Mouse (Mus musculus): ENCODE measurements around the gene Spock1. TPM values are rescaled to one million over a fixed set of nuclear protein-coding genes. Genes with fewer than 3 reads are reported as not detected.

Spock1 gene
- polyA plus RNA-seq, 1 experiment from 2014 or later = 10.6 TPM

DNA sequence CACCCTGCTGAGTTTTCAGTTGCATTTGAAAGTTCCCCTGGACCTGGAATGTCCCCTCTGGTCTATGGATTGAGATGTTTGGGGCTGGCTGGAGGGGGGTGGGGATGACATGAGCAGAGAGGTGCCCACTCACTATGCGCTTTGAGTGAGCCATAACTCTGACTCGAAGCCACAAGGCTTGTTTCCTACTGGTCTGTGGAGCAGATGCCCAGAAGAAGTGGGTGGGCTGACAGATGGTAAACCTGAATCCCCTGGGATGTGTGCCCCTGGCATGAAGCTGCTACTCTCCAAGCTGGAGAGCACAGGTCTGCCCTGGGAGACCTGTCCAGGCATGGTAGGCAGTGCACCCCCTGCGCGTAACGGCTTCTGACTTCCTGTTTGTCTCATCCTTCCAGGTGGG lies 147.0 kb downstream of the Spock1 start:
- H3K36me3 ChIP-seq (ENCODE audit: control insufficient read depth, insufficient read depth, low read length) = no peaks in the 10 kb centered on the region
- no peaks in the 10 kb centered on the region for H3K9me3 ChIP-seq (ENCODE audit: control insufficient read depth, low read depth, low read length)
- no peak overlapping the region for H3K4me3 ChIP-seq (ENCODE audit: low read depth, low read length)
- no peaks in the 10 kb centered on the region for H3K4me1 ChIP-seq (ENCODE audit: control insufficient read depth, insufficient read depth, low read length)
- ATAC-seq (ENCODE audit: insufficient number of reproducible peaks, insufficient read depth, low FRiP score, low read depth) = no peak
- H3K27ac ChIP-seq (ENCODE audit: low read length) = no peak overlapping the region
- 88% methylated on average over 5 of the region's 5 CpGs for WGBS
- H3K27me3 ChIP-seq (ENCODE audit: control insufficient read depth, insufficient read depth, low read length) = no peaks in the 10 kb centered on the region
- no peak overlapping the region for H3K9ac ChIP-seq (replicated peaks; ENCODE audit: low read depth, low read length)
- H3K4me2 ChIP-seq (replicated peaks; ENCODE audit: low read depth, low read length) = no peak overlapping the region

DNA sequence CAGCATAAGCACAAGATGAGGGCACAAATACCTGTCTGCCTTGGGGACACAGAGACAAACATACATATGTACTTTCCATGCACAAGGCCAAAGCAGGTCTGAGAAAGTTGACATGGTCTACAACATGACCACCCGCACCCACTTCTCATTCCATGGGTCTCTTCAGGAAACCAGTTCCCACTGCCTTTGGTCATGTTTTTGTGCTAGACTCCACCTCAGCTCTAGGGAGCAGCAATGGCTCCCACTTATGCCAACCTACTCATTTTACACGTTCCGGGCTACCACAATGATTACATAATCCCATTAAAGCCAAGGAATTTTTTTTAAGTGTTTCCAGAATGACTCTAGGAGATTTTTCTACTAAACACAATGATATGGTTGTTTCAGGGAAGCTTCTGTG lies 147.5 kb downstream of the Spock1 start:
- H3K4me1 ChIP-seq (ENCODE audit: control insufficient read depth, insufficient read depth, low read length) = no peaks in the 10 kb centered on the region
- no peaks in the 10 kb centered on the region for H3K9me3 ChIP-seq (ENCODE audit: control insufficient read depth, low read depth, low read length)
- H3K4me3 ChIP-seq (ENCODE audit: low read depth, low read length) = no peak overlapping the region
- ATAC-seq (ENCODE audit: insufficient number of reproducible peaks, insufficient read depth, low FRiP score, low read depth) = no peak
- H3K27ac ChIP-seq (ENCODE audit: low read length) = no peak overlapping the region
- H3K27me3 ChIP-seq (ENCODE audit: control insufficient read depth, insufficient read depth, low read length) = no peaks in the 10 kb centered on the region
- H3K36me3 ChIP-seq (ENCODE audit: control insufficient read depth, insufficient read depth, low read length) = no peaks in the 10 kb centered on the region
- H3K4me2 ChIP-seq (replicated peaks; ENCODE audit: low read depth, low read length) = no peak overlapping the region
- H3K9ac ChIP-seq (replicated peaks; ENCODE audit: low read depth, low read length) = no peak overlapping the region
- 91% methylated on average over 3 of the region's 3 CpGs for WGBS

DNA sequence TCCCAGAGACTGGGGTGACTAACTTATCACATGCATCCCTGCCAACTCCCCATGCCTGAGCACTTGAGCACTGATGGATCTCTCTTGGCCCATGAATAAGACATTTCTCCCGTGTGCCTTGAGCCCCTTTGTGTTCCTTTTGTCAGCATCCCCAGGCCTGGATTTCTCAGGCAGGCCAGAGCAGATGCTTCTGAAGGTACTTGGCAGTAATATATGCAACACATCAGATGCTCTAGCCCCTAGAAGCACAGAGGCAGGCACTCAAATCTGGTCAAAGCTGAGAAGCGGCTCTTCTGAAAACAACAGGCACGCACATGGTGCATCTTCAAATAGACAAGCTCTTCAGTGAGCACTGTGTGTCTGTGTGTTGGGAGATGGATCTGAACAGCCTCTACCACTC lies 151.8 kb downstream of the Spock1 start:
- H3K9ac ChIP-seq (replicated peaks; ENCODE audit: low read depth, low read length) = no peak overlapping the region
- H3K27ac ChIP-seq (ENCODE audit: low read length) = no peak overlapping the region
- no peaks in the 10 kb centered on the region for H3K4me1 ChIP-seq (ENCODE audit: control insufficient read depth, insufficient read depth, low read length)
- H3K4me3 ChIP-seq (ENCODE audit: low read depth, low read length) = no peak overlapping the region
- no peaks in the 10 kb centered on the region for H3K36me3 ChIP-seq (ENCODE audit: control insufficient read depth, insufficient read depth, low read length)
- no peaks in the 10 kb centered on the region for H3K9me3 ChIP-seq (ENCODE audit: control insufficient read depth, low read depth, low read length)
- WGBS = 82% methylated on average over 3 of the region's 3 CpGs
- ATAC-seq (ENCODE audit: insufficient number of reproducible peaks, insufficient read depth, low FRiP score, low read depth) = no peak
- H3K4me2 ChIP-seq (replicated peaks; ENCODE audit: low read depth, low read length) = no peak overlapping the region
- no peaks in the 10 kb centered on the region for H3K27me3 ChIP-seq (ENCODE audit: control insufficient read depth, insufficient read depth, low read length)

DNA sequence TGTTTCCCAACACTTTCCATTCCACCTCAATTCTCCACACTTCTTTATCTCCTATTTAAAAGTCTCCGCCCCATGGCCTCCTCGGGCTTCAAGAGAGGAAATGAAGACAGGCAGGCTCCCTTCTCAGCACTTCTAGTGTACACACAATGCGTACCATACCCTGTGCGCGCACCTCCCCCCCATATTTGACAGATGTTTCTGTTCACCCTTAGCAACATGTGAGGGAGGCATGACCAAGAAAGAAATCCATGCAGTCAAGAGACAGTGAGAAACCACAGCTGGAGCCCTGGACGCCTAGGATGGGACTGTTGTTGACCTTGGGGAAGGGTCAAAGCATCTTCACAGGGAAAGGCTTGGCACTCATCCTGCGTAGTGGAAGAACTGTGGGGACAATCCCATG lies 157.3 kb downstream of the Spock1 start:
- H3K9ac ChIP-seq (replicated peaks; ENCODE audit: low read depth, low read length) = no peak overlapping the region
- peaks cover 7% of the 10 kb centered on the region; the same call in 1 of the 2 replicates for H3K4me1 ChIP-seq (ENCODE audit: control insufficient read depth, insufficient read depth, low read length)
- H3K27ac ChIP-seq (ENCODE audit: low read length) = no peak overlapping the region
- no peak overlapping the region for H3K4me2 ChIP-seq (replicated peaks; ENCODE audit: low read depth, low read length)
- H3K27me3 ChIP-seq (ENCODE audit: control insufficient read depth, insufficient read depth, low read length) = no peaks in the 10 kb centered on the region
- no peak overlapping the region for H3K4me3 ChIP-seq (ENCODE audit: low read depth, low read length)
- peak; percentile 42; the same call in 1 of the 2 replicates for ATAC-seq (ENCODE audit: insufficient number of reproducible peaks, insufficient read depth, low FRiP score, low read depth)
- no peaks in the 10 kb centered on the region for H3K36me3 ChIP-seq (ENCODE audit: control insufficient read depth, insufficient read depth, low read length)
- 44% methylated on average over 7 of the region's 7 CpGs for WGBS
- H3K9me3 ChIP-seq (ENCODE audit: control insufficient read depth, low read depth, low read length) = no peaks in the 10 kb centered on the region

DNA sequence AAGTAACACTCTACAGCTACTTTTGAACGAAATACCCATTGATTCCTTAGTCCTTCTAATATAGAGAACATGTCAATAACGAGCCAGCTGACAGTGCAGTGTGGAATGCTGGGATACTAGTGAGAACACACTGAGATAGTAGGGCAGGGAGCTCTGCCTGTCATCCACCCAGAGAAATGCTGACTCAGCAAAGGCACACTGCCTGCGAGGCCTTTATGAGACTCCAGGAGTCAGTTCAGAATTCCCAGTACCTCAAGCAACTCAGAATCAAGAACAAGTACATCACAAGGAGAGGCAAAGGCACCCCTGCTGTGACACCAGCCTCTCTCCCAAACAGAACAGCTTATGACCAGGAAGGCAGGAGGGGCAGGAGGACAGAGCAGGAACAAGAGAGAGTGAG lies 163.5 kb downstream of the Spock1 start:
- Histone ChIP-seq H3K4me1 (ENCODE audit: control insufficient read depth, insufficient read depth, low read length) (0 out of 2 replicates have a peak, but pooled peaks cover 12% of the 10 kb centered on the region), H3K9ac (replicated peaks; ENCODE audit: low read depth, low read length) (no peak overlapping the region), H3K36me3 (ENCODE audit: control insufficient read depth, insufficient read depth, low read length) (no peaks in the 10 kb centered on the region), H3K27ac (ENCODE audit: low read length) (no peak overlapping the region), H3K27me3 (ENCODE audit: control insufficient read depth, insufficient read depth, low read length) (no peaks in the 10 kb centered on the region), H3K9me3 (ENCODE audit: control insufficient read depth, low read depth, low read length) (no peaks in the 10 kb centered on the region), H3K4me3 (ENCODE audit: low read depth, low read length) (no peak overlapping the region), H3K4me2 (replicated peaks; ENCODE audit: low read depth, low read length) (no peak overlapping the region)
- no peak for ATAC-seq (ENCODE audit: insufficient number of reproducible peaks, insufficient read depth, low FRiP score, low read depth)
- WGBS = 75% methylated on average over 3 of the region's 3 CpGs

DNA sequence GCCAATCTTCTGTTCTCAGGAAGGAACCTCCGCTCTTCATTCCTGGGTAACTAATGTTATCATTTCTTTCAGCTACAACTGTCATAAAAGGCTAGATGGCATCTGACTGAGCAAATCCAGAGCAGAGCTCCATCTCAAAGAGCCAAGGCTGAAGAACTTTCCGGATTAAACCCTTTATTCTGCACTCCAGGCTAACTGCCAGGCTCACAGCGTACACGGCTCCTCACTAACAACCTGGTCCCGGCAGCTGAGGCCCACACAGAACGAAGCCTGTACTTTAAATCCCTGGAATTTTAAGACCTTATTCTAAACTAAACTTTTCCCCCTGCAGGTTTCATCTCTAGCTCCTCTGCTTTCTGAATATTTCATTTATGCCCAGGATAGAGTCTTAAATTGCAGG lies 166.9 kb downstream of the Spock1 start:
- no peak overlapping the region; the same call in 1 of the 2 replicates for H3K27ac ChIP-seq (ENCODE audit: low read length)
- H3K4me1 ChIP-seq (ENCODE audit: control insufficient read depth, insufficient read depth, low read length) = 0 out of 2 replicates have a peak, but pooled peaks cover 12% of the 10 kb centered on the region
- H3K27me3 ChIP-seq (ENCODE audit: control insufficient read depth, insufficient read depth, low read length) = no peaks in the 10 kb centered on the region
- no peaks in the 10 kb centered on the region for H3K36me3 ChIP-seq (ENCODE audit: control insufficient read depth, insufficient read depth, low read length)
- no peak overlapping the region for H3K9ac ChIP-seq (replicated peaks; ENCODE audit: low read depth, low read length)
- no peak overlapping the region for H3K4me3 ChIP-seq (ENCODE audit: low read depth, low read length)
- no peak overlapping the region for H3K4me2 ChIP-seq (replicated peaks; ENCODE audit: low read depth, low read length)
- no peak for ATAC-seq (ENCODE audit: insufficient number of reproducible peaks, insufficient read depth, low FRiP score, low read depth)
- 58% methylated on average over 6 of the region's 6 CpGs for WGBS
- no peaks in the 10 kb centered on the region for H3K9me3 ChIP-seq (ENCODE audit: control insufficient read depth, low read depth, low read length)

DNA sequence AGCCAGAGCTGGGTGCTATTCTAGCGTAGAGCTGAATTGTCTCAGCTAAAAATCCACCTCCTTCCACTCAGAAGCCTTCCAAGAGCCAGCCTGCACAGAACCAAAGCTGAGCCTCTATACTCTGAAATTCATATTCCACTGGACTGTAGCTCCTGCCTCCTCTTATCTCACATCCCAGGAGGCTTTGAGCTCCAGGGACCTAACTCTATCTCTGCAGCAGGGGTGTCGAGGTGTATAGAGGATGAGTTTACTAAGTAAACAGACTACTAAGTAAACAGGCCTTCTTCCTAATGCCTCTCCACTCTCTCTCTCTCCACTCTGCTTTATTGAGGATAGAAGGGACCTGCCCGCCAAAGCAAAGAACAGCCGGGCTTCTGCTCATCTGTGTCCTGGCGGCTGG lies 167.7 kb downstream of the Spock1 start:
- ATAC-seq (ENCODE audit: insufficient number of reproducible peaks, insufficient read depth, low FRiP score, low read depth) = no peak

DNA sequence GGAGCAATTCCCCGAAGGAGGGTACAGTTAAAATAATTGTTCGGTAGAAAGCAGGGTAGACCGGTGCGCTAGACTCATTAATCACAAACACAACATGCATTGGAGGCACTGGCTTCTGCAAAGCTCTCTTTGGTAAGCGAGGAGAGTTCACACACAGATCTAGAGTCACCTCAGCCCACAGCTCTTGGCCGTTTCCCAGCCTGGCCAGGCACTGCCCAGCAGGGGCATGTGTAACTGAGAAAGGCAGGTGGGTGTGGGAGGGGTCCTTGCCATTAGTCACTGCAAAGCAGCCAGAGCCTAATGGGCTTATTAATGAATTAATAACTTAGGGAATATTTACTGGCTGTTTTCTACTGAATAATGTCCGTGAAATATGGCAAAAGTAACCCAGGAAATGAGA lies 172.1 kb downstream of the Spock1 start:
- Histone ChIP-seq H3K4me1 (ENCODE audit: control insufficient read depth, insufficient read depth, low read length) (0 out of 2 replicates have a peak, but pooled peaks cover 6% of the 10 kb centered on the region), H3K4me2 (replicated peaks; ENCODE audit: low read depth, low read length) (no peak overlapping the region), H3K4me3 (ENCODE audit: low read depth, low read length) (no peak overlapping the region), H3K36me3 (ENCODE audit: control insufficient read depth, insufficient read depth, low read length) (no peaks in the 10 kb centered on the region), H3K9ac (replicated peaks; ENCODE audit: low read depth, low read length) (no peak overlapping the region), H3K27ac (ENCODE audit: low read length) (no peak overlapping the region), H3K9me3 (ENCODE audit: control insufficient read depth, low read depth, low read length) (no peaks in the 10 kb centered on the region), H3K27me3 (ENCODE audit: control insufficient read depth, insufficient read depth, low read length) (no peaks in the 10 kb centered on the region)
- 49% methylated on average over 7 of the region's 7 CpGs for WGBS
- ATAC-seq (ENCODE audit: insufficient number of reproducible peaks, insufficient read depth, low FRiP score, low read depth) = no peak

More for the DNA sequence above, 167.7 kb downstream of the Spock1 start:
- H3K4me2 ChIP-seq (replicated peaks; ENCODE audit: low read depth, low read length) = no peak overlapping the region
- 0 out of 2 replicates have a peak, but pooled peaks cover 12% of the 10 kb centered on the region for H3K4me1 ChIP-seq (ENCODE audit: control insufficient read depth, insufficient read depth, low read length)
- WGBS = 47% methylated on average over 5 of the region's 5 CpGs
- H3K9me3 ChIP-seq (ENCODE audit: control insufficient read depth, low read depth, low read length) = no peaks in the 10 kb centered on the region
- H3K27me3 ChIP-seq (ENCODE audit: control insufficient read depth, insufficient read depth, low read length) = no peaks in the 10 kb centered on the region
- no peak overlapping the region for H3K27ac ChIP-seq (ENCODE audit: low read length)
- no peak overlapping the region for H3K9ac ChIP-seq (replicated peaks; ENCODE audit: low read depth, low read length)
- H3K4me3 ChIP-seq (ENCODE audit: low read depth, low read length) = no peak overlapping the region
- no peaks in the 10 kb centered on the region for H3K36me3 ChIP-seq (ENCODE audit: control insufficient read depth, insufficient read depth, low read length)

DNA sequence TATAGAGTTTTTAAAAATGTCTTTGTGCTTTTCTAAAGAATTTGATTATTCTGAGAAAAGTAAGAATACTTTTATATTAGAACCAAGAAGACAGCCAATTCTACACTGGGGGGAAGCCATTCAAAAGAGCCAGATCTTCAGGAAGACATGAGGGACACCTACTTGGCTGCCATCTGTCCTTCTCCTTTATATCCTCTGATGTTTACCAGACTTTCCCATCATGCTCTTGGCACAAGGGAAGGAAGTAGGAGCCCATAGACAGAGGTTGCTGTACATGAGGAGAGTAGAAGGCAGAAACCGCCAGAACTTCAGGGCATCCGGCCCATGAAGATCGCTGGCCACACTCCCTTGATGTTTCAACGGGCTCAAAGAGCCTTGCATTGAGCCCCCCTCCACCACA lies 173.6 kb downstream of the Spock1 start:
- no peaks in the 10 kb centered on the region for H3K27me3 ChIP-seq (ENCODE audit: control insufficient read depth, insufficient read depth, low read length)
- H3K4me3 ChIP-seq (ENCODE audit: low read depth, low read length) = no peak overlapping the region
- no peaks in the 10 kb centered on the region for H3K4me1 ChIP-seq (ENCODE audit: control insufficient read depth, insufficient read depth, low read length)
- H3K9ac ChIP-seq (replicated peaks; ENCODE audit: low read depth, low read length) = no peak overlapping the region
- 86% methylated on average over 4 of the region's 4 CpGs for WGBS
- no peaks in the 10 kb centered on the region for H3K9me3 ChIP-seq (ENCODE audit: control insufficient read depth, low read depth, low read length)
- no peaks in the 10 kb centered on the region for H3K36me3 ChIP-seq (ENCODE audit: control insufficient read depth, insufficient read depth, low read length)
- H3K4me2 ChIP-seq (replicated peaks; ENCODE audit: low read depth, low read length) = no peak overlapping the region
- H3K27ac ChIP-seq (ENCODE audit: low read length) = no peak overlapping the region
- ATAC-seq (ENCODE audit: insufficient number of reproducible peaks, insufficient read depth, low FRiP score, low read depth) = no peak

Data from stomach, embryonic 14.5 days (tissue).